Mouse (Mus musculus) midbrain, embryonic 16.5 days (tissue): Measurements from ENCODE around the gene Slc45a3. TPM values are rescaled to one million over a fixed set of nuclear protein-coding genes. Genes with fewer than 3 reads are reported as not detected.

Source experiments
- ATAC-seq: fragments of 200-750 bp; cut with Nextera tagmentation; 2 replicates; pipeline ENCODE4 v1.8.0; 2017; ENCODE audit warnings: moderate TSS enrichment
- H3K27ac ChIP-seq: fragments of 300-500 bp; sonication (generic); 2 replicates; pipeline ENCODE4 v1.5.1; 2014; ENCODE audit warnings: mild to moderate bottlenecking, low read length, mixed read lengths
- H3K27me3 ChIP-seq: fragments of 300-500 bp; sonication (generic); 2 replicates; pipeline ENCODE4 v1.6.1; 2014; ENCODE audit warnings: low read depth, low read length, mixed read lengths; ENCODE audit not compliant: control insufficient read depth, insufficient read depth
- H3K36me3 ChIP-seq: fragments of 300-500 bp; sonication (generic); 2 replicates; pipeline ENCODE4 v1.6.1; 2014; ENCODE audit warnings: mild to moderate bottlenecking, low read length, moderate library complexity, mixed read lengths; ENCODE audit not compliant: control insufficient read depth, insufficient read depth
- H3K4me1 ChIP-seq: fragments of 300-500 bp; sonication (generic); 2 replicates; pipeline ENCODE4 v1.6.1; 2014; ENCODE audit warnings: mild to moderate bottlenecking, low read length, mixed read lengths; ENCODE audit not compliant: control insufficient read depth, insufficient read depth
- H3K4me2 ChIP-seq: fragments of 300-500 bp; sonication (generic); 2 replicates; pipeline ENCODE4 v1.6.1; 2014; ENCODE audit warnings: mild to moderate bottlenecking, low read length, mixed read lengths
- H3K4me3 ChIP-seq: fragments of 300-500 bp; sonication (generic); 2 replicates; pipeline ENCODE4 v1.5.1; 2014; ENCODE audit warnings: low read depth, mild to moderate bottlenecking, low read length, moderate library complexity, mixed read lengths
- H3K9ac ChIP-seq: fragments of 300-500 bp; sonication (generic); 2 replicates; pipeline ENCODE4 v1.6.1; 2014; ENCODE audit warnings: low read depth, low read length, mixed read lengths
- H3K9me3 ChIP-seq: fragments of 300-500 bp; sonication (generic); replicated peaks from 2 replicates; pipeline ENCODE4 v1.6.1; 2014; ENCODE audit warnings: mild to moderate bottlenecking, low read length, mixed read lengths; ENCODE audit not compliant: control insufficient read depth, poor library complexity, severe bottlenecking
- WGBS: fragments of 180-500 bp; shearing (Covaris S2); extraction: QIAGEN DNeasy Blood & Tissue Kit; methylation state at CpG from one replicate; pipeline ENCODE4 v1.1.7; 2014; 5-methylcytosine and 5-hydroxymethylcytosine counted together
- polyA plus RNA-seq: library from polyadenylated mRNA; unstranded; fragments of >200 nt; fragmentation: Nextera tagmentation; extraction: Ambion mirVana; gene quantifications from 2 replicates; pipeline ENCODE4 v1.2.1, GENCODE M21; 2015

Gene Slc45a3
- polyA plus RNA-seq, 1 experiment from 2014 or later: 2.3 TPM

- H3K27me3 ChIP-seq: no peaks in the 10 kb centered on the region
- H3K4me1 ChIP-seq: no peaks in the 10 kb centered on the region
- no peak overlapping the region for H3K4me3 ChIP-seq
- H3K9me3 ChIP-seq: no peaks in the 10 kb centered on the region
- H3K36me3 ChIP-seq: no peaks in the 10 kb centered on the region
- H3K9ac ChIP-seq: no peak overlapping the region
- WGBS: 85% methylated on average over 2 of the region's 2 CpGs
- H3K27ac ChIP-seq: no peak overlapping the region
- no peak overlapping the region for H3K4me2 ChIP-seq
- no peak for ATAC-seq
Measured at GRCm38 (mm10) chr1:131983806-131984205, 21.0 kb downstream of the Slc45a3 start.

GRCm38 (mm10) chr1:131987432-131987831 is 24.7 kb downstream of the Slc45a3 start:
- no peak overlapping the region for H3K4me3 ChIP-seq
- H3K36me3 ChIP-seq: no peaks in the 10 kb centered on the region
- 56% methylated on average over 15 of the region's 15 CpGs for WGBS
- H3K27ac ChIP-seq: no peak overlapping the region
- no peaks in the 10 kb centered on the region for H3K4me1 ChIP-seq
- H3K27me3 ChIP-seq: no peaks in the 10 kb centered on the region
- no peak overlapping the region for H3K4me2 ChIP-seq
- H3K9me3 ChIP-seq: no peaks in the 10 kb centered on the region
- H3K9ac ChIP-seq: no peak overlapping the region
- no peak for ATAC-seq

GRCm38 (mm10) chr1:131989476-131989875 is 26.7 kb downstream of the Slc45a3 start:
- Histone ChIP-seq H3K4me2 (no peak overlapping the region), H3K36me3 (no peaks in the 10 kb centered on the region), H3K9me3 (no peaks in the 10 kb centered on the region), H3K9ac (no peak overlapping the region), H3K4me1 (no peaks in the 10 kb centered on the region), H3K27me3 (no peaks in the 10 kb centered on the region), H3K4me3 (no peak overlapping the region), H3K27ac (no peak overlapping the region)
- ATAC-seq: no peak
- WGBS: 71% methylated on average over 4 of the region's 4 CpGs

GRCm38 (mm10) chr1:131990083-131990760 is 27.5 kb downstream of the Slc45a3 start:
- Histone ChIP-seq H3K4me2 (no peak overlapping the region), H3K27me3 (no peaks in the 10 kb centered on the region), H3K4me1 (no peaks in the 10 kb centered on the region), H3K36me3 (no peaks in the 10 kb centered on the region), H3K9me3 (no peaks in the 10 kb centered on the region), H3K9ac (no peak overlapping the region), H3K4me3 (no peak overlapping the region), H3K27ac (no peak overlapping the region)
- WGBS: 93% methylated on average over 9 of the region's 9 CpGs
- ATAC-seq: no peak

- Histone ChIP-seq H3K27me3 (no peaks in the 10 kb centered on the region), H3K27ac (no peak overlapping the region), H3K4me1 (no peaks in the 10 kb centered on the region), H3K9ac (no peak overlapping the region), H3K9me3 (no peaks in the 10 kb centered on the region), H3K4me3 (no peak overlapping the region), H3K4me2 (no peak overlapping the region), H3K36me3 (no peaks in the 10 kb centered on the region)
- ATAC-seq: no peak
- WGBS: 90% methylated on average over 7 of the region's 7 CpGs
Measured at GRCm38 (mm10) chr1:131992561-131993001, 29.8 kb downstream of the Slc45a3 start.

GRCm38 (mm10) chr1:131993169-131994040 is 30.6 kb downstream of the Slc45a3 start:
- H3K36me3 ChIP-seq: no peaks in the 10 kb centered on the region
- no peaks in the 10 kb centered on the region for H3K9me3 ChIP-seq
- H3K27me3 ChIP-seq: no peaks in the 10 kb centered on the region
- H3K4me2 ChIP-seq: no peak overlapping the region
- ATAC-seq: no peak
- H3K4me3 ChIP-seq: no peak overlapping the region
- 86% methylated on average over 12 of the region's 12 CpGs for WGBS
- no peaks in the 10 kb centered on the region for H3K4me1 ChIP-seq
- no peak overlapping the region for H3K27ac ChIP-seq
- H3K9ac ChIP-seq: no peak overlapping the region

- Histone ChIP-seq H3K4me1 (no peaks in the 10 kb centered on the region), H3K9me3 (no peaks in the 10 kb centered on the region), H3K4me2 (no peak overlapping the region), H3K27me3 (no peaks in the 10 kb centered on the region), H3K9ac (no peak overlapping the region), H3K36me3 (no peaks in the 10 kb centered on the region), H3K27ac (no peak overlapping the region), H3K4me3 (no peak overlapping the region)
- 34% methylated on average over 4 of the region's 4 CpGs for WGBS
- ATAC-seq: no peak
Measured at GRCm38 (mm10) chr1:131995062-131995461, 32.3 kb downstream of the Slc45a3 start.

GRCm38 (mm10) chr1:132000506-132000905 is 37.7 kb downstream of the Slc45a3 start:
- ATAC-seq: no peak
- H3K9ac ChIP-seq: no peak overlapping the region
- H3K4me1 ChIP-seq: no peaks in the 10 kb centered on the region
- H3K27me3 ChIP-seq: no peaks in the 10 kb centered on the region
- no peak overlapping the region for H3K4me3 ChIP-seq
- H3K36me3 ChIP-seq: no peaks in the 10 kb centered on the region
- H3K9me3 ChIP-seq: no peaks in the 10 kb centered on the region
- H3K4me2 ChIP-seq: no peak overlapping the region
- H3K27ac ChIP-seq: no peak overlapping the region

GRCm38 (mm10) chr1:132001880-132002330 is 39.1 kb downstream of the Slc45a3 start:
- 84% methylated on average over 4 of the region's 4 CpGs for WGBS
- Histone ChIP-seq H3K4me2 (no peak overlapping the region), H3K27ac (no peak overlapping the region), H3K4me1 (peaks cover 4% of the 10 kb centered on the region), H3K36me3 (no peaks in the 10 kb centered on the region), H3K27me3 (no peaks in the 10 kb centered on the region), H3K9ac (no peak overlapping the region), H3K4me3 (no peak overlapping the region), H3K9me3 (no peaks in the 10 kb centered on the region)
- no peak for ATAC-seq
